8 mouse cellular contexts compared by ENCODE assay signal in genomic region chr7:44849416-44850111, GRCm38 (mm10). TPM values are rescaled to one million over a fixed set of nuclear protein-coding genes. Genes with fewer than 3 reads are reported as not detected.
DNase-seq lines count a peak whose midpoint lies in the region; ATAC-seq lines count a peak whose summit lies in the region.

No protein-coding gene starts in this region.

- DNase-seq in adrenal gland, adult (ENCODE audit: inconsistent age in 2 of 2, low spot score in 1 of 2): peak; percentile 94 to 97
- peak; percentile 94 for DNase-seq in embryo, embryonic 10.5 days (ENCODE audit: low spot score)
- DNase-seq in gastrocnemius, postnatal 14 days: peak; percentile 92
- DNase-seq in left cerebral cortex, postnatal 14 days (ENCODE audit: low spot score in 2 of 2): peak; percentile 91 to 95
- peak; percentile 91 for DNase-seq in mesoderm, embryonic 11.5 days (ENCODE audit: low read depth, low spot score)
- DNase-seq in right cerebral cortex, postnatal 36 days (ENCODE audit: low spot score in 2 of 2): peak; percentile 90 to 91
- DNase-seq in yolk sac, embryonic 10.5 days (ENCODE audit: low spot score): peak; percentile 96

- intact Hi-C loops in gastrocnemius, postnatal 14 days (cut with DNase I; ENCODE audit: low total_unique reads): no loop called here
- intact Hi-C loops in left cerebral cortex, postnatal 14 days (cut with DNase I): no loop called here

- peak; percentile 46 for ATAC-seq in inflammation-experienced regulatory T-cells, adult 6 months

RNA-seq across cellular contexts. Expression of gene Tbc1d17, which starts 0.7 kb away (rescaled TPM):
- 10 to 100 TPM; 28.2 to 38.9 TPM for total RNA-seq in gastrocnemius, postnatal 14 days (2021)
- 10 to 100 TPM; 43.9 to 66.0 (median 60.6) TPM for polyA plus RNA-seq in inflammation-experienced regulatory T-cells, adult 6 months (2017; shearing (Covaris generic))
- total RNA-seq in left cerebral cortex, postnatal 14 days (2021): 10 to 100 TPM; 48.3 to 58.7 TPM

RNA-seq across cellular contexts. Expression of gene Akt1s1, which starts 0.8 kb away (rescaled TPM):
- 10 to 100 TPM; 85.9 to 86.7 TPM for total RNA-seq in gastrocnemius, postnatal 14 days (2021)
- polyA plus RNA-seq in inflammation-experienced regulatory T-cells, adult 6 months (2017; shearing (Covaris generic)): 1 to 10 TPM; 1.1 to 4.5 (median 3.7) TPM
- 10 to 100 TPM; 80.8 to 81.1 TPM for total RNA-seq in left cerebral cortex, postnatal 14 days (2021)

RNA-seq across cellular contexts. Expression of gene Pnkp, which starts 7.4 kb away (rescaled TPM):
- total RNA-seq in gastrocnemius, postnatal 14 days (2021): 10 to 100 TPM; 15.1 to 16.6 TPM
- 10 to 100 TPM; 43.2 to 49.7 (median 46.8) TPM for polyA plus RNA-seq in inflammation-experienced regulatory T-cells, adult 6 months (2017; shearing (Covaris generic))
- total RNA-seq in left cerebral cortex, postnatal 14 days (2021): 10 to 100 TPM; 26.1 to 28.7 TPM

RNA-seq across cellular contexts. Expression of gene Ptov1, which starts 20.0 kb away (rescaled TPM):
- total RNA-seq in gastrocnemius, postnatal 14 days (2021): 100 to 1,000 TPM; 161 to 167 TPM
- 1 to 10 TPM; 1.9 to 5.6 (median 3.2) TPM for polyA plus RNA-seq in inflammation-experienced regulatory T-cells, adult 6 months (2017; shearing (Covaris generic))
- 100 to 1,000 TPM; 263 to 271 TPM for total RNA-seq in left cerebral cortex, postnatal 14 days (2021)

RNA-seq across cellular contexts. Expression of gene Atf5, which starts 33.1 kb away (rescaled TPM):
- 10 to 100 TPM; 54.5 to 62.2 TPM for total RNA-seq in gastrocnemius, postnatal 14 days (2021)
- under 1 TPM in 1 of 3 experiments, not detected in 2; 0.41 TPM for polyA plus RNA-seq in inflammation-experienced regulatory T-cells, adult 6 months (2017; shearing (Covaris generic))
- 10 to 100 TPM; 24.4 to 25.1 TPM for total RNA-seq in left cerebral cortex, postnatal 14 days (2021)

Comparison
In these comparisons a context has a peak if more than half of its experiments do, and no peak if none do; other contexts are left out.
1. Peak in every context shown above with its lines: DNase-seq and ATAC-seq.